Mouse (Mus musculus): ENCODE measurements around the gene Ciao2b.

- TF ChIP-seq CTCF (IDR thresholded peaks at IDR 0.05; ENCODE audit: extremely low read depth, insufficient read depth, insufficient read length, insufficient replicate concordance) (no peak), POLR2A (IDR thresholded peaks at IDR 0.05; ENCODE audit: low read depth, low read length) (no peak)
Observed at GRCm38 (mm10) chr8:104655614-104656013, 13.8 kb upstream of the Ciao2b start.
